Mouse (Mus musculus) regulatory T cell (primary cell): Measurements from ENCODE around the gene Vmn2r45.
"Not testable (repeated sequence)": the region's sequence is repeated elsewhere in the genome, so short reads cannot be mapped to it uniquely, and the experiment has no call there.

Experiments
- in situ Hi-C: fragments of 300-600 bp; cut with MboI, MseI; formaldehyde crosslinking; loops from one replicate; pipeline ENCODE4 v1.15.1; 2025; ENCODE audit warnings: high pct_unique_total_duplicates

Gene Vmn2r45

GRCm38 (mm10) chr7:8488975-8489374, at the start of gene Vmn2r45:
TSS of gene Vmn2r45 (minus strand) at chr7:8489075.
- in situ Hi-C loops: not testable (repeated sequence)
